Mouse (Mus musculus) cerebellum, postnatal 10 days (tissue): ENCODE results near the gene Ripply3.
"Not testable (repeated sequence)": the region's sequence is repeated elsewhere in the genome, so short reads cannot be mapped to it uniquely, and the experiment has no call there.

Experiments
- DNase-seq, 2 experiments: peaks; one replicate each; pipeline ENCODE4 v3.0.0; 2021; ENCODE audit warnings: mixed read lengths in 2 of 2

Ripply3 gene

DNA sequence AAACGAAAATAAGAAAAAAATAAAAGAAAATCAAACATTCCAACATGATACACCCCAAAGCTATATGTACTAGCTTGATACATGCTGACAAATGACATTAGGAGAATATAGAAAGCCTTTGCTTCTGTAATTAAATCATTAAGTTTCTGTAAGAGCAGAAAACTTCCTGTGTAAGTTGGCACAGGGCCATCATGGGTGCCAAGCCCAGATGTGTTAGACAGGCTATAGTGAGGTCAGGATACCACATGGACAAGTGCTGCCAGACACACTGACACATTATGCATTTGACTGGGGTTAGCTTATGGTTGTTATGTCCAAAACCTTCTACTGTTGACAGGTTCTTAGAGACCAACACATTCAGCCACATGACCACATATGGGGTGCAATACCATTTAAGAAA is 13.0 kb upstream of the Ripply3 start:
- DNase-seq = no peak

DNA sequence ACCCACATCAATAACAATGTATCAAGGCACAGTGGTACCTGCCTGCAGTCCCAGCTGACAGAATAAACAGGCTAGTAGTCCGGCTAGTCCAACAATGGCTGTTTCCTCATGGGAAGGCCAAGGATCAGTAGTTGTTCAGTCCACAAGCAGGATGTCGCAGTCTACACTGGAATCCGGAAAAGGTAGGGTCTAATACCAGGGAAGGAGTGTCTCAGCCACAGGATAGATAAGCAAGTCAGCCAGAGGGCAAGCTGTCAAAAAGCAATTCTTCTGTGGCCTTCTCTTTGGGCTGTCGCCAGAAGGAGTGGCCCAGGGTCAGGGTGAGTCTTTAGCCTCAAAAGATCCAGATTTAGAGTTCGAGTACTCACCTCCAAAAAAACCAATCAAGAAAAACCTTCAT is 10.5 kb upstream of the Ripply3 start:
- no peak for DNase-seq

DNA sequence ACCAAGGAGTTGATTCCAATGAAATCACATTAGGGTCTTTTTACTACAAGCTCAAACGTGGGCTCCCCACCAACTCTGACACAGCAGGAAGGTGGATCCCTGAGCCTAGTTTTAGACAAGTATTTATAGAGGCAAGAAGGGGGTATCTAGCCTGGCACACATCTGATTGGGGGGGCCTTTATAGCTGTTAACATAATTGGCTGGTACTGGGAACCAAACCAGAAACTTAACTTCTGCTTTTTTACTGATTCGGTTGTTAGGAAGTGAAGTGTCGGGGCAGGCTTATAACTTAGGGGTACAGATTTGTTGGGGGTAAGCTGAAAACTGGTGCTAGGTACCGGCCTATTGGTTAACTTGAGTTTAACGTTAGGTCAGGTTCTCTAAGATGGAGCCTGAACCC is 8.0 kb upstream of the Ripply3 start:
- DNase-seq = no peak

DNA sequence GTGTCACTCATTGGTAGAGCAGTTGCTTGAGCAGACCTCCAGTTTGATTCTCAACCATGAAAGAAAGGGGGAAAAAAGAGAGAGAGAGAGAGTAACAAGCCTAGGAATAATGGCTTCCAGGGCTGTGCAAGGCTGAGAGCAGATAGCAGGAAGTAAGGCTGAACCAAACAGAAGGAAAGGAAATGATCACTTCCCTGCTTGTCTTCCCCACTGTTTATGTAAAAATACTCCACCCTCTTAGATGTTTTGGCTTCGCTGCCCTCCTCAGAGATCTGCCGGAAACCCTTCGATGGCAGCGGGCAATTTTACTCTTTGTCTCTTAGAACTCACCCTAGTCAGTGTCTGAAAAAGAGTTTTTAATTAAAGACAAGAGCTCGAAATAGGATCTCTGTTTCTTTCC is 4.5 kb upstream of the Ripply3 start:
- no peak for DNase-seq

DNA sequence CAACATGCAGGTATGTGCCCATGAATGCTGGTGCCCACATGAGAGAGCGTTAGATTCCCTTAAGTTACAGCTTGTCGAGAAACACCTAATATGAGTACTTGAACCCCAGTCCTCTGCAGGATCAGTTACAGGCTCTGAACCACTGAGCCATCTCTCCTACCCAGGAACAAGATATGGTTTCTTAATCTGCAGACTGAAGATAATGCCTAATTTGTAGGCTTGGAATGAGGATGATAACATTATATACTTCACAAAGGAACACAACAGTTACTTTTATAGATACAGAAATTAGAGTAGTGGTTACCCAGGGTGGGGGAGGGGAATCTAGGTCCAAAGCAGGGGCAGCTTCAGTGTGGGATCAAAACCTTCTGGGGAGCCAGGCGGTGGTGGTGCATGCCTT is 2.2 kb upstream of the Ripply3 start:
- no peak for DNase-seq

DNA sequence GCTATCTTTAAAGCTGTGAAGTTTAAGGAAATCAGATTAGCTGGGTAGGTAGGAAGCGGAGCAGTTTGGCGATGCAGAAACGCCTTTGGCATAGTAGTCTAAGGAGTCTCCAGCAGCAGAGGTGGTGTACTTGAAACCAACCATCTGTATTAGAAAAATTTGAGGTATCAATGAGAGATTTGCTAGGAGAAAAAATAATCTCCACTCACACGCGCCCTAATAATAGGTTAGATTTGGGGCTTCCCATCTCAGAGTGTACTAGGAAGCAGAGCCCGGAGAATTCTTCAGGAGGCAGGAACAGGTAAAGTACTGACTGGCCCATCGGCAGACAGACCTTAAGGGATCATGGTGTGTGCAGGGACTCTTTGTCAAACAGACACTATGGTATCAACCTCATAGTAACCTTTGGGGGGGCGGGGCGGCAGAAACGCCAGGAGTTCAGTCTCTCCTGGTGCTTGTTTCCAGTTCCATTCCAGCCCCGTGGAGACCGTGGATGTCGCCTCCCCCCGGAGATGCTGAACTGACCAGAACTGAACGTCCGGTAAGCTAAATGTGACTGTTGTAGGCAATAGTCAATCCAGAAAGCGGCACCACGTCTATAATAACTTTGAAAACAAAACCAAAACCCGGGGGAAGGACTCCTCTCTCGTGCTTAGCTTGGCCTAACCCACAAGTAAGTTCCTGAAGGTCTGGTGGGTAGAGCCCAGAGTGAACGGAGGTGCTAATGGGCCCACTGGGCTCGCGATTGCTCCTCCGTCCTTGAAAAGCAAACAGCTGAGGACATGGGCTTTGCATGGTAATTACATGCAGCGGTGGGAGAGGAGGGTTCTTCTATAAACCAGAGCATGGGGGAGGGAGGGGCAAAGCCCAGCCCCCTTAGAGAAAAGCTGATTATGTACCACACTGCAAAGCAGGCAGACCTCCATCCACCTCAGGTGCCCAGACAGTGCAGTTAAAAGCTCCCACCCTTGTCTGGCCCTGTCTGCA is 954 bp downstream of the Ripply3 start:
- no peak for DNase-seq

- DNase-seq = peak; percentile 48 to 69
Observed at GRCm38 (mm10) chr16:94330429-94330828, 2.2 kb downstream of the Ripply3 start.

GRCm38 (mm10) chr16:94331233-94331885 is 3.1 kb downstream of the Ripply3 start:
- no peak for DNase-seq

DNA sequence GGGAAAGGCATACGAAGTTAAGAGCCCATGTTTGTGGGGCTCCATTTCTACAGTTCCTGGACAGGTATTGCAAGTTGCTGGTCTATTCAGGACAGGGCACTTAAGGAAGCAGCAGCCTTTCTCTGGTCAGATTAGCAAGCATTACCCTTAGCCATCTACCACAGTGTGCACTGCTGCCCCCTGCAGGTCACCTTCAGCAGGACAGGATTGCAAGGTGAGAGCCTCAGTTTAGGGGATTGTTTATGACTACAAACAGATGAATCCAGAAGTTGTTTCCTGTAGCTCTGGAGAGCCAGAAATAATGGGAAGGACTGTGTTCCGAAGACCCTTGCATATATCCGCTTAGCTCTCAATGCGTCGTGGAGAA is 3.6 kb downstream of the Ripply3 start:
- peak; percentile 78 to 79 for DNase-seq

GRCm38 (mm10) chr16:94335656-94336055 is 7.4 kb downstream of the Ripply3 start:
- no peak for DNase-seq

GRCm38 (mm10) chr16:94339164-94340160 is 11.2 kb downstream of the Ripply3 start:
- not testable (repeated sequence) for DNase-seq

DNA sequence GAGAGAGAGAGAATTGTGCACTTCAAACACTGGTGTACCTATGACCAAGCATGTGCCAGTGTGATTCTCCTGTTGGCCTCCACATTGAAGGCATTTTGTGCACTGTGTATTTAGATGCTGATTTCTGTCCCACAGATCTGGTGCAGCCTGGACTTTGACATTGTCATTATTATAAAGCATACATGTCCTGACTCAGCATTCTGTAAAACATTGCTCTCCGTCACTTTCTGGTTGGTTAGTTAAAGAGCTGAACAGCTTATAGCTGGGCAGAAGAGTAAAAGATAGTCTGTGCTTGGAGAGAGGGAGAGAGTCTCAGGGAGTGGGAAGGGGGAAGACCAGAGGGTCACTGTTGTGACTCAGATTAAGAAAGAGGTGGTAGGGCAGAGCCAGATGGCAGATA is 17.5 kb downstream of the Ripply3 start:
- no peak for DNase-seq

GRCm38 (mm10) chr16:94347080-94347731 is 19.0 kb downstream of the Ripply3 start:
- no peak for DNase-seq

- DNase-seq = no peak
Observed at GRCm38 (mm10) chr16:94348779-94349178, 20.6 kb downstream of the Ripply3 start.

- peak; percentile 38 to 46 for DNase-seq
Observed at GRCm38 (mm10) chr16:94349588-94350286, 21.5 kb downstream of the Ripply3 start.

GRCm38 (mm10) chr16:94350287-94350677 is 22.1 kb downstream of the Ripply3 start:
- no peak for DNase-seq

- DNase-seq = no peak
Observed at GRCm38 (mm10) chr16:94354450-94354849, 26.2 kb downstream of the Ripply3 start.

- no peak for DNase-seq
Observed at GRCm38 (mm10) chr16:94356046-94356445, 27.8 kb downstream of the Ripply3 start.

GRCm38 (mm10) chr16:94356776-94357494 is 28.7 kb downstream of the Ripply3 start:
- no peak for DNase-seq

DNA sequence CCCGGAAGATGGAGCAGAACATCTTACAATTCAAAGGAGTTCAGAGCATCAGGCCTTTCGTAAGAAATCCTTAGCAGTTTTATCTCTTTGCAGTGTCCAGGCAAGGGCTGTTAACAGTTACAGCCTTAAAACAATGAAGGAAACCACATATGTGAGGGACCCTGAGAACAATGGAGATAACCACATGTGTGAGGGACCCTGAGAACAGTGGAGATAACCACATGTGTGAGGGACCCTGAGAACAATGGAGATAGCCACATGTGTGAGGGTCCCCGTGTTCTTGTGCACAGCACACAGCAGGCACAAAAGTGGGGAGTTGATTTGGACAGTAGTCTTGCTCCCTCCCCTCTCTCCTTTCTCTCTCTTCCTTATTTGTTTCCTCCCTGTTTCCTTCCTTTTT is 29.9 kb downstream of the Ripply3 start:
- DNase-seq = no peak
